Mouse (Mus musculus) heart, embryonic 10.5 days (tissue): ENCODE data around the gene Slc27a5. TPM values are rescaled to one million over a fixed set of nuclear protein-coding genes. Genes with fewer than 3 reads are reported as not detected.

ENCODE experiments used
- DNase-seq: peaks from one replicate; pipeline ENCODE4 v3.0.0-alpha.2; 2017; ENCODE audit warnings: low spot score
- H3K27ac ChIP-seq: fragments of 300-500 bp; sonication (generic); 2 replicates; pipeline ENCODE4 v1.5.1; 2016; ENCODE audit warnings: mild to moderate bottlenecking
- H3K27me3 ChIP-seq: fragments of 300-500 bp; sonication (generic); 2 replicates; pipeline ENCODE4 v1.6.1; 2016; ENCODE audit warnings: mild to moderate bottlenecking; ENCODE audit not compliant: poor library complexity, insufficient read depth, severe bottlenecking
- H3K36me3 ChIP-seq: fragments of 300-500 bp; sonication (generic); 2 replicates; pipeline ENCODE4 v1.6.1; 2016; ENCODE audit warnings: mild to moderate bottlenecking, moderate library complexity
- H3K4me1 ChIP-seq: fragments of 300-500 bp; sonication (generic); 2 replicates; pipeline ENCODE4 v1.6.1; 2016; ENCODE audit warnings: mild to moderate bottlenecking
- H3K4me3 ChIP-seq: fragments of 300-500 bp; sonication (generic); 2 replicates; pipeline ENCODE4 v1.5.1; 2016; ENCODE audit warnings: mild to moderate bottlenecking, moderate library complexity
- H3K9me3 ChIP-seq: fragments of 300-500 bp; sonication (generic); 2 replicates; pipeline ENCODE4 v1.6.1; 2016; ENCODE audit warnings: mild to moderate bottlenecking, moderate library complexity
- WGBS: fragments of 180-500 bp; shearing (Covaris S2); methylation state at CpG from one replicate; pipeline ENCODE4 v1.1.7; 2016; 5-methylcytosine and 5-hydroxymethylcytosine counted together
- polyA plus RNA-seq: library from polyadenylated mRNA; unstranded; fragments of >200 nt; fragmentation: Nextera tagmentation; extraction: Ambion mirVana; gene quantifications from 2 replicates; pipeline ENCODE4 v1.2.1, GENCODE M21; 2016

Gene Slc27a5
- polyA plus RNA-seq, 1 experiment from 2014 or later: not detected

DNA sequence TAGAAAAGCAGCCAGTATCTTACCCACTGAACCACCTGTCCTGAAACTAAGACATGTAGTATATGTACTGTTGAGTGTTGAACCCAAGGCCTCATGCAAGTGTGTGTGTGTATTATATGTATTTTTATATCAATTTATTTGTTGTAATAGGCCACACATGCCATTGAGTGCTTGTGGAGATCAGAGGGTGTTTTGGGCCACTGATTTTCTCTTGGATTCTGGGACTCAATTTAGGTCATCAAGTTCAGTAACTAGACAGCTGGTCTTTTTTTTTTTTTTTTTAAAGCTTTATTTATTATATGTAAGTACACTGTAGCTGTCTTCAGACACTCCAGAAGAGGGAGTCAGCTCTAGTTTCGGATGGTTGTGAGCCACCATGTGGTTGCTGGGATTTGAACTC lies 17.2 kb upstream of the Slc27a5 start:
- Histone ChIP-seq H3K27me3 (no peaks in the 10 kb centered on the region), H3K4me3 (no peak overlapping the region), H3K4me1 (peaks cover 6% of the 10 kb centered on the region; the same call in 1 of the 2 replicates), H3K36me3 (no peaks in the 10 kb centered on the region), H3K27ac (no peak overlapping the region), H3K9me3 (no peaks in the 10 kb centered on the region)
- no peak for DNase-seq
- WGBS: 74% methylated on average over 1 of the region's 1 CpGs

DNA sequence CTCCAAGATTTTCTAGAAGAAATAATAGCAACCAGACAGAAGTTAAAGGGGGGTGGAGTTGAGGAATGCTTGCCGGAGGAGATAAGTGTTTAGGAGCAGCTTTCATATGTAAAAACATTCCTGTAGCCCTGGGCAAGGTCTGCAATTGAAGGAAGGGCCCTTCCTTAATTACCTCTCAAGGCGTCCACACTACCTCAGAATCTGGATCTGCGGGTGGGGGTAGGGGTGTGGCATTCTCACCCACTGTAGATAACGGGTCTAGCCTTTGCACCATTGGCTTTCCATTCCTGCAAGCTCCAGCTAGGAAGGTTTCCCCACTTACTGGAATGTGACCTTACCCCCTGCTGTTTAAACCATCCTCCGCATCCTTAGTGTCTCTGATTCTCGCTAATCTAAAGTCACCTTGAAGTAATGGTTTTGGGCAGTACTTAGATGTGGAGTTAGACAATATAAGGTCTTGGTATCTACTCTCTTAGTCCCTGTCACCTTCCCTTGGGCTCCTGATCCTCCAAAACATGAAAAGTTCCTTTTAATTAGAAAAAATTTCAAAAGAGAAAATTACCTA lies 16.4 kb upstream of the Slc27a5 start:
- no peak for DNase-seq
- no peaks in the 10 kb centered on the region for H3K27me3 ChIP-seq
- peaks cover 6% of the 10 kb centered on the region; the same call in 1 of the 2 replicates for H3K4me1 ChIP-seq
- no peak overlapping the region for H3K4me3 ChIP-seq
- 33% methylated on average over 6 of the region's 6 CpGs for WGBS
- no peak overlapping the region for H3K27ac ChIP-seq
- peaks cover 2% of the 10 kb centered on the region; the same call in 1 of the 2 replicates for H3K9me3 ChIP-seq
- no peaks in the 10 kb centered on the region for H3K36me3 ChIP-seq

DNA sequence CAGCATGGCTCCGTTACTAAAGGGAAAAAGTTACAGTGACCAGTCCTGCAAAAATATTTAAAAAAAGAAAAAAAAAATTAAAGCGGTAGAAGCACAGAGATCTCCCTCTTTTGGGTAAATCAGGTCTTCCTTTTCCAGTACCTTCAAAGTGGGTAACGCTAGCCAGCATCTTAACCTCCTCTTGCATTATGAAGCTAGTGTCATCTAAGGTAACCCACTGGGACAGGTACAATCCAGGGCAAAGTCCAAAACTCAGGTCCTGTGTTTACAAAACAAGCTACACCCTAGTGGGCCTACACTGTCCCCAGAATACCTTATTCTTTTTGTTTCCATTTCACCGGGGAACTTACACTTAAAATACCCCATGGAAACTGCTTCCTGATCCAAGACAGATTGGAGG lies 15.7 kb upstream of the Slc27a5 start:
- 59% methylated on average over 4 of the region's 4 CpGs for WGBS
- Histone ChIP-seq H3K4me3 (no peak overlapping the region), H3K36me3 (no peaks in the 10 kb centered on the region), H3K4me1 (peaks cover 6% of the 10 kb centered on the region; the same call in 1 of the 2 replicates), H3K9me3 (peaks cover 3% of the 10 kb centered on the region; the same call in 1 of the 2 replicates), H3K27me3 (no peaks in the 10 kb centered on the region), H3K27ac (no peak overlapping the region)
- no peak for DNase-seq

DNA sequence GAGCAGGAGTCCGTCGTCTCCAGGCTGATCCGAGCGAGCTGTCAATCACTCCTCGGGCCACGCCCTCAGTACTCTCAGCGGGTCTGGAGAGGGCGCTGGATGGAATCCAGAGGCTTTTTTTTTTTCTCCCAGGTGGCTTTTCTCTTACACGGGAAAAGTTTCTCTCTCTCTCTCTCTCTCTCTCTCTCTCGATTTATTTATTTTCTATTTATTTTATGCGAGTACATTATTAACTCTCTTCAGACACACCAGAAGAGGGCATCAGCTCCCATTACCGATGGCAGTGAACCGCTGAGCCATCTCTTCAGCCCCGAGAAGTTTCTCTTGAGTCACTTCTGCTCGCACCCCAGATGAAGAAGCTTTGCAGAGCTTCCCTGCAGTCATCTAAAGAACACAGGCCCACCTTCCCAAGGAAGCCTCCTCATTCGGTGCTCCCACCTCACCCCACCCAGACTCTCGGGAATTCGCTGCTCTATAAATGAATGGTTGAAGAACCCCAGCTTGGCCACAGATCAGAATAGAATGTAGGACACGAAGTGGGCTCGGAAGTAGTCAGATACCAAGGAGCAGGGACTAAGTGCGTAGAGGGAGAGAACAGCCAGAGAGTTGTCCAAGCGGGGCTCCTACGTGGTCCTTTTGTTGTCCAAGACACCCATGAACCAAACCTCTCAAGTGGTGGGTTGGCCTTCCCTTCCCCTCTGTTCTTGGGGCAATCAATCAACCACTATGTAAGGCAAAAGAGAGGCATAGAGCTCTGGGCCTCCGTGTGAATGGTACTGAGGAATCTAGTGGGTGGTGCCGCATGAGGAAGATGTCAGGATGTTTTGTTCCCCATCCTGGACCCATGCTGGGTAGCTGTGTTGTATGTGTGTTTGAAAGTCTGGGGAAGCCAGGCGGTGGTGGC lies 12.3 kb upstream of the Slc27a5 start, which contains the start of gene Zbtb45:
TSS of gene Zbtb45 (minus strand) at position 30 of the 904 bp plus-strand sequence.
- Histone ChIP-seq H3K27ac (peak within 1 kb of the TSS; percentile 96), H3K27me3 (peaks cover 27% of the 10 kb centered on the region), H3K9me3 (peaks cover 3% of the 10 kb centered on the region; the same call in 1 of the 2 replicates), H3K36me3 (peaks cover 26% of the 10 kb centered on the region), H3K4me3 (peak within 1 kb of the TSS; percentile 82), H3K4me1 (peaks cover 18% of the 10 kb centered on the region)
- 18% methylated on average over 26 of the region's 26 CpGs for WGBS
- no peak for DNase-seq

DNA sequence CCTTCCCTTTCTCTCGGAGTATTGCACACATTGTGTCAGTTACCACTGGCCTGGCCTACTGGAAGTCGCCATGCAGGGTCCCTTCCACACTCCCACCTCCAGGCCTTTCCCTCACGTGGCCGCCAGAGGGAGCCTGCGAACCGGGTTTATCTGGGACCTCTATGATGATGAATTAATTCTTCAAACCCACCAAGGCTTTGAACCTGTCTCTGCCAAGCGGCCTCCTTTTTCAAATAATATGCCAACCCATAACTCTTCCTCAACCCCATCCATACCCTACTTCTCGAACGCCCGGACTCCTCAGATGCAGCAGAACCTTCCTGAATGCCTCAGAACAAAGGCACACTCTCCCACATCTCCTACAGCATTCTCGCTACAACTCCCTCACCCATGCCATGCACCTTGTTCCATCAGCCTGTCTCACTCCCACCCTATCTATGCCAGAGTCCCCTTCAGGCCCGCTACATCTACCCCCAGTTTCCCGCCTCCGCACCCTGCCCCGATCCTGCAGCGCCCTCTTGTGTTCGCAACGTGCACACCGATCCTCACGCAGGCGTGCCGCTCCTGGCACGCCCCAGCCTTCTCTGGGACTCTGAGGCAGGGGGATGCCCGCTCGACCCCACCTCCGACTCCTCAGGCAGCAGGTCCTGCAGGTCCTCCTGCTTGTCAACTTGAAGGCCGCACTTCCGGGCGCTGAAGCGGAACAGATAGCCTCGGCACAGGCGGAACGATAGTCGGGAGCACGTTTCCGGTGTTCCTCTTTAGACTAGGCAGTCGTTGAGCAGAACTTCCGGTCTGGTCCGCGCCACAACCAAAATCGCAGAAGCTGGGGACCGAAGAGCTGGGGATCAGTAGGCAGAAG lies 11.4 kb upstream of the Slc27a5 start:
- Histone ChIP-seq H3K36me3 (peaks cover 33% of the 10 kb centered on the region), H3K4me3 (peak overlapping the region; percentile 82), H3K27me3 (peaks cover 27% of the 10 kb centered on the region), H3K4me1 (peaks cover 18% of the 10 kb centered on the region), H3K9me3 (peaks cover 3% of the 10 kb centered on the region; the same call in 1 of the 2 replicates), H3K27ac (peak overlapping the region; percentile 96)
- DNase-seq: peak; percentile 98
- WGBS: under 1% methylated on average over 42 of the region's 42 CpGs

DNA sequence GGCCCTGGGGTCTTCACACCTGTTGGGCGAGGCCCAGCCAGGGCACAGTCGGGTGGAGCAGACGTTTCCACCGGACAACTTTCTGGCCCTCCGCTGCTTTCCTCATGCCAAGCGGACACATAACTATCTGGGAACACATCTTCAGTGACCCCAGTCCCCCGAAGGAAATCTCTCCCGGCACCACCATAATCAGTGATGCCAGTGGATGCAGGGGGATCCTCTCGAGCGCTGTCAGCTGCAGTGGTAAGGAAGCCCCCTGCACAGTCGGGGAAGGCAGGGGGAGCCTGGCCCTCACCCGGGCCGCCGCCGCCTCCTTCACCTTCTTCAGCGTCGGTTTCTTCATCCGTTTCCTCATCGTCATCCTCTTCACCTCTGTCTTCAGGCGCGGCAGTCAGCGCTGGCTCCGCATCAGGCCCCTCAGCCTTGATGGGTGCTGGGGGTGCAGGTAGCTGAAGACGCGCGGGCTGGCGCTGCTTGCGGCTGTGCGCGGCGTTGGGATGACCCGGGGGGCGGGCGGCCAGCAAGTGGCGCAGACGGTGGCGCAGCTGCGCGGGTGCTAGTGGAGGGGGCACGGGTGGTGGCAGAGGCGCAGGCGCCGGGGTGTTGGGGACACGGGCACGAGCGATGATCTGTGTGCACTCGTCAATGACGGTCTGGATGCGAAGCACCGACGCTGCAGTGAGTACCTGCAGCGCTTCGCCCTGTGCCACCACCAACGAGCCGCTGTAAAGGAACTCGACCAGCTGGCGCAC lies 9.5 kb upstream of the Slc27a5 start:
- Histone ChIP-seq H3K4me3 (peak overlapping the region; percentile 47), H3K36me3 (peaks cover 33% of the 10 kb centered on the region), H3K9me3 (peaks cover 3% of the 10 kb centered on the region; the same call in 1 of the 2 replicates), H3K27me3 (peaks cover 27% of the 10 kb centered on the region), H3K27ac (no peak overlapping the region), H3K4me1 (peaks cover 18% of the 10 kb centered on the region)
- 30% methylated on average over 57 of the region's 57 CpGs for WGBS
- DNase-seq: no peak

DNA sequence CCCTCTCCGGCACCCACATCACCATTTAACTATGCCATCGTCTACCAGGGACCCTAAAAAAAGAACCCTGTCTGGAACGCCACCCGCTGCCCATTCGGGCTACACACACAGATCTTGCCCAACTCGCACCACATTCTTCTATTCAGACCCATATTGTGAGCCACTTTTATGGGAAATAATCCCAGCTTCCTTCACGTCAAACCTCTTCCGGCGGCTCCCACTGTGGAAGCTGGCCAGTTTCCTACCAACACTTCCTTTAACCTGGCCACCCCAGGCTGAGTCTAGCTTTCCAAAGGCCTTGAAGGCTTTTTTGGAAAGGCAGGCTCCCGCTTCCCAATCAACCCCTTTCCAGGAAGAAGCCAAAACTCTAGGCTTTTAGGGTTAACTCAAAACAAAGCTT lies 8.5 kb upstream of the Slc27a5 start:
- 79% methylated on average over 10 of the region's 10 CpGs for WGBS
- no peak overlapping the region for H3K4me3 ChIP-seq

DNA sequence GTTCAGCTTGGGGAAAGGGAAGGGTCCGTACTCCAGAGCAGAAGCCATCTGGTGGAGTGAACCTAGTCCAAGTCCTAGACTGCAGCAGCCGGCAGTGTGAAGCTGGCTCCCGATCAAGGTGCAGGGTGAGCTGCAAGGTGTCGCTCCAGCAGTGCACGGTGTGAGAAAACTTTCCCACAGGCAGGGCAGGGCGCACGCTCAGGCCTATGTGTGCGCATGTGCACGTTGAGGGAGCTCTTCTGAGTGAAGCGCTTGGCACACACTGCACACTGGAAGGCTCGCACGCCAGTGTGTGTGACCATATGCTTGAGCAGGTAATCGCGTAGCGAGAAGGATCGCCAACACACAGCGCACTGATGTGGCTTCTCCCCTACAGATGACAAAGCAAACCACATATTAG lies 8.0 kb upstream of the Slc27a5 start:
- WGBS: 83% methylated on average over 17 of the region's 17 CpGs
- H3K36me3 ChIP-seq: peaks cover 33% of the 10 kb centered on the region
- peaks cover 27% of the 10 kb centered on the region for H3K27me3 ChIP-seq
- no peak for DNase-seq
- H3K4me1 ChIP-seq: peaks cover 18% of the 10 kb centered on the region
- peaks cover 3% of the 10 kb centered on the region; the same call in 1 of the 2 replicates for H3K9me3 ChIP-seq
- H3K4me3 ChIP-seq: no peak overlapping the region
- H3K27ac ChIP-seq: no peak overlapping the region

More for the DNA sequence above, 8.5 kb upstream of the Slc27a5 start:
- peaks cover 33% of the 10 kb centered on the region for H3K36me3 ChIP-seq
- DNase-seq: no peak
- no peak overlapping the region for H3K27ac ChIP-seq
- H3K4me1 ChIP-seq: peaks cover 18% of the 10 kb centered on the region
- peaks cover 3% of the 10 kb centered on the region; the same call in 1 of the 2 replicates for H3K9me3 ChIP-seq
- peaks cover 27% of the 10 kb centered on the region for H3K27me3 ChIP-seq

DNA sequence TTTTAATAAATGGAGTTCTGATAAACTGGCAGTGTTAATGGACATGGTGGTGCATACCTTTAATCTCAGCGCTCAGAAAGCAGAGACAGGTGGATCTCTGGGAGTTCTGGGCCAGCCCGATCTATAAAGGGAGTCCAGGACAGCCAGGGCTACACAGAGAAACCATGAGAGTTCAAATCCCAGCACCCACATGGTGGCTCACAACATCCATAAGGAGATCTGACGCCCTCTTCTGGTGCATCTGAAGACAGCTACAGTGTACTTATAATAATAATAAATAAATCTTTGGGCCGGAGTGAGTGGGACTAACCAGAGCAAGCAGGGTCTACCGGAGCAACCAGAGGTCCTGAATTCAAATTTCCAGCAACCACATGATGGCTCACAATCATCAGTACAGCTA lies 5.4 kb upstream of the Slc27a5 start:
- 69% methylated on average over 5 of the region's 5 CpGs for WGBS
- no peaks in the 10 kb centered on the region for H3K9me3 ChIP-seq
- H3K27me3 ChIP-seq: peaks cover 25% of the 10 kb centered on the region
- peaks cover 33% of the 10 kb centered on the region for H3K36me3 ChIP-seq
- no peak for DNase-seq
- no peak overlapping the region for H3K4me3 ChIP-seq
- no peak overlapping the region for H3K27ac ChIP-seq
- H3K4me1 ChIP-seq: peaks cover 12% of the 10 kb centered on the region

DNA sequence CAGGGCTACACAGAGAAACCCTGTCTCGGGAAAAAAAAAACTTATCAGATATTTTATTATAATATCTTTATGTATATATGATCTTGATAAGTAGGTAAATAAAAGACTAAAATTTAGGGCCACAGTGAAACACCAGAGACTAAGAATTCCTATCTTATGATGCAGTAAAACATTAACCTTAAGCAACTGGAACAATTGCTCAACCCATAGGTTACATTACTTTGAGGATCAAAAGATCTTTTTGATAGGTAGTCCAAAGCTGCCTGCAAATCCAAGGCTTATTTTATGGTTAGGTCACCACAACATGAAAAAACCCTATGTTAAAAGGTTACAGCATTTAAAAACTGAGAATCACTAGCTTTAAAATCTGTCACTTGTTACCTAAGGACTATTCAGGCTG lies 3.6 kb upstream of the Slc27a5 start:
- Histone ChIP-seq H3K36me3 (peaks cover 19% of the 10 kb centered on the region), H3K4me1 (no peaks in the 10 kb centered on the region), H3K4me3 (no peak overlapping the region), H3K27ac (no peak overlapping the region), H3K27me3 (peaks cover 7% of the 10 kb centered on the region), H3K9me3 (no peaks in the 10 kb centered on the region)
- WGBS: 70% methylated on average over 1 of the region's 1 CpGs
- no peak for DNase-seq

DNA sequence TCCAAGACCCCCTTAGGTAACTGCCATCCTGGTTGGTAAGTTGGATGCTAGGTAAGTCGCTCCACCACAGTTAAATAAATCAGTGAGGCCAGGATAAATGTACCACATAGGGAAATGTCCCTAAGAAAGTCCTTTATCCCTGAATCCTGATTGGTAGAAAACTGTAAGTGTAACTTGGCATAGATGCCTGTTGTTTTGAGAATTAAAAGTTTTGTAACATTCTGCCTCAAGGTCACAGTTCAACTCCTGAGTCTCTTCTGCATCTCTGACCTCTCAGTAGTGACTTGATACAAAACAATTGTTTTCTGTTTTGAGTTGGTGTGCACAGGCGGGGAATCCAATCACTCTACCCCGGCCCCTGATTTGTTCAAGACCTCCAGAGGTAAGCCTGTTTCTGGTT lies 859 bp upstream of the Slc27a5 start, which contains the start of gene Trim28:
TSS of gene Trim28 (plus strand) at position 264 of the 400 bp plus-strand sequence.
- Histone ChIP-seq H3K36me3 (no peaks in the 10 kb centered on the region), H3K9me3 (no peaks in the 10 kb centered on the region), H3K27me3 (no peaks in the 10 kb centered on the region), H3K27ac (no peak within 1 kb of the TSS), H3K4me3 (no peak within 1 kb of the TSS), H3K4me1 (no peaks in the 10 kb centered on the region)
- no peak for DNase-seq
- WGBS: 77% methylated on average over 3 of the region's 3 CpGs

DNA sequence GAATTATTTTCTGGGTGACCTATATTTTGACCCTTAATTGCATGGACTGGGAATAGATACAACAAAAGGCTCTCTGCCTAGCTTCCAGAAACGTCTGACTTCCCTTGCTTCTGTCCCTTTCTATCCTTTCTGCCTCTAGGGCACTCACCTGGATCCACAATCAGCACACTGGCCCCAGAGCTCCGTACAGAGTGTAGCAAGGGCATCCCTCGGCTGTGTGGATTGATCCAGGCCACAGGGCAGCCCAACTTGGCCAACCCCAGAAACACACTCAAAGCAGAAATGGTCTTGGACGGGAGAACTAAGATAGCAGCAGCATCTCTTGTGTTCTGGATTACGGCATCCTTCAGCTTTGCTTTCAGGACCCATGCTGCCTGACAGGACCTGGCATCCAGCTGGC lies 762 bp downstream of the Slc27a5 start:
- Histone ChIP-seq H3K27ac (no peak overlapping the region), H3K27me3 (no peaks in the 10 kb centered on the region), H3K4me3 (no peak overlapping the region), H3K9me3 (no peaks in the 10 kb centered on the region), H3K4me1 (no peaks in the 10 kb centered on the region), H3K36me3 (no peaks in the 10 kb centered on the region)
- 68% methylated on average over 5 of the region's 5 CpGs for WGBS
- no peak for DNase-seq
